Mouse (Mus musculus) bone marrow macrophage, adult 2 months (primary cell): Measurements from ENCODE around the gene Gsap. TPM values are rescaled to one million over a fixed set of nuclear protein-coding genes. Genes with fewer than 3 reads are reported as not detected.

Experiments
- H3K27ac ChIP-seq: 2 replicates; pipeline ENCODE4 v1.5.1; 2012; ENCODE audit warnings: low read depth, low read length; ENCODE audit not compliant: insufficient read depth
- H3K4me1 ChIP-seq: 2 replicates; pipeline ENCODE4 v1.6.1; 2012; ENCODE audit warnings: low read length; ENCODE audit not compliant: control insufficient read depth, insufficient read depth
- H3K4me3 ChIP-seq: 2 replicates; pipeline ENCODE4 v1.5.1; 2012; ENCODE audit warnings: mild to moderate bottlenecking, low read length, moderate library complexity; ENCODE audit not compliant: insufficient read depth
- CTCF ChIP-seq: IDR thresholded peaks from 2 replicates; pipeline ENCODE4 v1.5.1; 2012; ENCODE audit warnings: low read depth, mild to moderate bottlenecking, low read length, moderate library complexity
- POLR2A ChIP-seq: IDR thresholded peaks from 2 replicates; pipeline ENCODE4 v1.6.1; 2012; ENCODE audit warnings: mild to moderate bottlenecking, low read depth, low read length, borderline replicate concordance
- polyA plus RNA-seq: library from polyadenylated mRNA; stranded (reverse); fragments of >200 nt; gene quantifications from 2 replicates; pipeline ENCODE4 v1.2.4, GENCODE M21; 2012; ENCODE audit not compliant: missing spikeins, insufficient read depth, insufficient read length

The Gsap gene
- polyA plus RNA-seq, 1 experiment: 34.2 TPM

DNA sequence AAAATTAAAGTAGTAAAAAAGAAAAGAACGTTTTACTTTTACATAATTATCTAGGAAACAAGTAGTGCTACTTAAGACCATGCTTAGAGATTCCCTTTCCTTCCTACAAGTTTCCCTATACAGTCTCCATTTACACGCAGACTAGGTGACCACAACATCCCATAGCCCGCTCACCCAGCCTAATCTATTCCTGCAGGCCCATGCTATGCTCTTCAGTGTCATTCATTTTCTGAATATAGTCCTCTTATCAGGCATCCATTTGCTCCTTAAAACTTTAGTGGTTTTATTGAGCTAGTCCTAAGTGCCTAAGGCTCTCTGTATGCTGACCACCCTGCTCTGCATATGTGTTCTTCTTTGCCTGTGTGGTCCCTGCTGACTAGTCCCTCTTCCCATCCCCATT, 26.5 kb upstream of the Gsap start:
- Histone ChIP-seq H3K4me3 (no peak overlapping the region), H3K27ac (no peak overlapping the region), H3K4me1 (no peaks in the 10 kb centered on the region)
- TF ChIP-seq CTCF: no peak
- no peak for TF ChIP-seq POLR2A

DNA sequence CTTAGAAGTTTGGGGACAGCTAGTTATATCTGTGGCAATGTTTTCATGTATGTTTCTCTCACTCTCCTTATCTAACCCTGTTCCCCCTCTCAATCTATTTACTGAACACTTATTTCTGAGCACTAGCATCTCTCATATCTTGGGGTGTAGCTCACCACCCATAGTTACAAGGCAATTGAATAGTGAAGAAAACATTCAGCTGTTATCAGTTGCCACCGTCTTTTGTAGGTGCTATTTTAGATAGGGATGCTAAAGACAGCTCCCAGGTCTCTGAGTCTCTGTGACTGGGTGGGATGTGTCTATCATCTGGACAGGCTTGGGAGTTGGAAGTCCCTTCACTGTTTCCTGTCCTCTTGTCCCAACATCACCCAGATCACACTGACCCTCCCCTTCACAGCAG, 25.3 kb upstream of the Gsap start:
- no peak overlapping the region for H3K4me3 ChIP-seq
- no peak overlapping the region for H3K27ac ChIP-seq
- H3K4me1 ChIP-seq: no peaks in the 10 kb centered on the region
- TF ChIP-seq POLR2A (no peak), CTCF (no peak)

DNA sequence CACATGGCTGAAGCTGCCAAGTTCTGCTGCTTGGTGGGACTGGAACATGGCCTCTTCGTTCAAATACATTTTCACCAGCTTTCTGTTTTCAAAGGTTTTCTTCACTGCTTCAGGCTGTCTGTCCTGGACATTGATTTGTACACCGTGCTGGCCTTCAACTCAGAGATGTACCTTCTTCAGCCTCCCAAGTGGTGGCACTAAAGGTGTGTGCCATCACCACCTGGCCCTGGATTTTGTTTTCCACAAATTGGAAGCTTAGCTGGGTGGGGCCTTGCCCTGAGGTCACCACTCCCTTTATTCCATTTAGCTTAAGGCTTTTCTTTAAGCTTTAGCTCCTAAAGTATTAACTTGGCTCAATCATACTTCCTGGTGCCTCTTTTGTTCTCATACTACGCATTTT, 22.6 kb upstream of the Gsap start:
- no peak overlapping the region for H3K4me3 ChIP-seq
- H3K4me1 ChIP-seq: no peaks in the 10 kb centered on the region
- H3K27ac ChIP-seq: no peak overlapping the region
- no peak for TF ChIP-seq POLR2A
- TF ChIP-seq CTCF: no peak

DNA sequence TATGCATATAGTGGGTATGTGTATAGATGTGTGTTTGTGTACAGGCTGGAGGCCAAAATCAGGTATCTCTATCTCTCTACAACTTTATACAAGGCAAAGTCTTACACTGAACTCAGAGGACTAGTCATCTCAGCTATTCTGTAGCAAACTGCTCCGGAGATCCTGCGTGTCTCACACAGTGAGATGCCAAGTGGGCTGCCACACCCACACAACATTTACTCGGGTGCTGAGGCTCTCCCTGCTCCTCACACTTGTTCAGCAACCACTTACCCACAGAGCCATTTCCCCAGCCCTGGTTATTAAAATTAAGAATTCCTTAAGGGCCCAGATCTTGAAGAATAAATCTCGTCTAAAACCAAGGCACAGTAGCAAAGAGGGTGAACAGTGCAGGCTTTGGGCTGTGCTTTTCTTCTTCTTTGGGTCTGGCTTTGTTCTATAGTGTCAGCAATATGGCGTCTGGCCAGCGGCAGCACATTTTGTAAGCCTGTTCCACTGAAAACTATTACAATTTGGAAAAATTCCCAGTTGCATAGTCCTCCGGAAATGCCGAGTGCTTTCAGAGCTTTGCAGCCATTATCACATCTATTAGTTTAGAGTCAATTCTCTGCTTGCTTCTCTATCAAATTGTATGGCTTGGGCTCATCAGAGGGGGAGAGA, 17.2 kb upstream of the Gsap start:
- Histone ChIP-seq H3K27ac (no peak overlapping the region), H3K4me3 (no peak overlapping the region), H3K4me1 (no peaks in the 10 kb centered on the region)
- TF ChIP-seq POLR2A (no peak), CTCF (no peak)

DNA sequence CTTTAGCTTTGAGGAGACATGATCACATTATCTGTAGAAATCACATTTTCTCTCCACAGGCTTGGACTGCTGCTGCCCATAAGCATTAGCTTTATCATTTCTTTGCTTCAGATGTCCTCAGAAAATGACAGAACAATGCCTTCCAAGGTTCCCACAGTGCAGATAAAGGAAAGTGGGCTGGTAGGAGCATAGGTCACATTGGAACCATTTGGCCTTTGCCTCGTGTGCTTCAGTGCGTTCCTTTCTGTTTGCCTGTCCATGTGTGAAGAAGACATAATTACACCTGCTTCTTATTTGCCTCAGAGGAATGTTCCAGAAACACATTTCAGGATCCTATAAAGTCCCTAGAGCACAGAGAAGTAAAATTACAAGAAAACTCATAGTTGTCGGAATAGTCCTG, 16.7 kb upstream of the Gsap start:
- Histone ChIP-seq H3K4me1 (no peaks in the 10 kb centered on the region), H3K27ac (no peak overlapping the region), H3K4me3 (no peak overlapping the region)
- TF ChIP-seq POLR2A (no peak), CTCF (no peak)

DNA sequence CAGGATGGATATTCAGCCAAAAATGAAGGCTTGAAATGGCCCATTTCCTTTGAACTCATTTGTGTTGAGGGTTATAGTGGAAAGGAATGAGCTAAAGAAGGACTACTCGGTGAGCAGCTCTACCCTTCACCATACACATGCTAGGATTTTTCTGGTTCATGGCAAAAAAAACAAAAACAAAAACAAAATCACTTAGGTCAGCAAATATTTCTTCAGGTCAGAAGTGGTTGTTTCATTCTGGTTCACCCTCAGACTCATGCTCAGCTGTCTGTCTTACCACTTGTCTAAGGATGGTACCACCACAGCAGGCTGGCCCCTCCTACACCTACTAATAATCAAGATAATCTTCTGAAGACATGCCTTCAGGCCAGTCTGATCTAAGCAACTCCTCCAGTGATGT, 16.2 kb upstream of the Gsap start:
- Histone ChIP-seq H3K4me1 (no peaks in the 10 kb centered on the region), H3K27ac (no peak overlapping the region), H3K4me3 (no peak overlapping the region)
- TF ChIP-seq CTCF: no peak

DNA sequence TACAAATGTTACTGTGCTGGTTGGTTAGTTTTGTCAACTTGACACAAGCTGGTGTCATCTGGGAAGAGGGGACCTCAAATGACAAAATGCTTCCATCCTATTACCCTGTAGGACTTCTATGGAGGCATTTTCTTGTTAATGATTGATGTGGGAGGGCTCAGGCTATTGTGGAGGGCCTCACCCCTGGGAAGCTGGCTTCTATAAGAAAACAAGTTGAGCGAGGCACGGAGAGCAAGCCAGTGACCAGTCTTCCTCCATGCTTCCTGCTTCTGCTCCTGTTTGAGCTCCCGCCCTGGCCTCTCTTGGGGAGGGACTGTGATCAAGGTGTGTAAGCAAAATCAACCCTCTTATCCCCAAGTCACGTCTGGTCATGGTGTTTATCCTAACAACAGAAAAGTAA, 15.6 kb upstream of the Gsap start:
- no peak overlapping the region for H3K4me3 ChIP-seq
- TF ChIP-seq POLR2A (no peak), CTCF (no peak)
- H3K27ac ChIP-seq: no peak overlapping the region
- H3K4me1 ChIP-seq: peaks cover 4% of the 10 kb centered on the region

DNA sequence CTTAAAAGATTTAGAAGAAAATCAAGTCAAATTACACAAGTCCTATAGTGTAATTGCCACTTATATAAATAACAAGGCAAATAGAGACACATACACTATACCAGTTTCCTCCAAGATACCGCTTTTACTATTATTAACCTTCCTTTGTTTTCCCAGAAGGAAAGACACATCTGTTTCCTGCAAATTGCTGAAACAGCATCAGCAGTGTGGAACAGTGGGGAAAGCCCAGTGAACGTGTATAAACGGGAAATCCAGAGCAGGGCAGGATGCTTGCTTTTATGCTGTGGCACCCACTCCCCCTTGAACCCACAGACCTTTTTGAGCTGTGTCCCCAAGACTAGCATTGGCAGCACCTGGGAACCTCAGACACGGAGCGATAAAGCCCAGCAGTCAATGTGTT, 15.2 kb upstream of the Gsap start:
- Histone ChIP-seq H3K4me3 (no peak overlapping the region), H3K27ac (no peak overlapping the region), H3K4me1 (peaks cover 6% of the 10 kb centered on the region)
- TF ChIP-seq POLR2A (no peak), CTCF (no peak)

DNA sequence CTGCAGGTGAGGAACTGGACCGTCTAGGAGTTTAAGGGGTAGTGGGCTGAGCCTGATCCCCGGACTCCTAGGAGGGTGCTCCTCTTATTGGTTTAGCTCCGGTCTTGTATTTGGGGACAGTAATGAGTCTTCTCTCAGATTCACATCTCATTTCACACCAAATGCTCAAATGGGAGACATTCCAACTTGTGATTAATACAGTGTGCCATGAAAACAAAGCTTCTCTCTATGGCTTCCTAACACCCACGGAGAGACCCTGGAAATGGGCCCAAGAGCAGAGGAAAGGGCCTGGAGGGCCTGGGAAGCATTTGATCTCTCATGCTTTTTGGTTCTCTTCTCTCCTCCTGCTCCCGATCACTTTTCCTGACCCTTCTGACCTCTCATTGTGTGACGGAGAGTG, 14.7 kb upstream of the Gsap start:
- TF ChIP-seq POLR2A (no peak), CTCF (no peak)
- H3K4me3 ChIP-seq: no peak overlapping the region
- H3K27ac ChIP-seq: no peak overlapping the region
- peaks cover 6% of the 10 kb centered on the region for H3K4me1 ChIP-seq

DNA sequence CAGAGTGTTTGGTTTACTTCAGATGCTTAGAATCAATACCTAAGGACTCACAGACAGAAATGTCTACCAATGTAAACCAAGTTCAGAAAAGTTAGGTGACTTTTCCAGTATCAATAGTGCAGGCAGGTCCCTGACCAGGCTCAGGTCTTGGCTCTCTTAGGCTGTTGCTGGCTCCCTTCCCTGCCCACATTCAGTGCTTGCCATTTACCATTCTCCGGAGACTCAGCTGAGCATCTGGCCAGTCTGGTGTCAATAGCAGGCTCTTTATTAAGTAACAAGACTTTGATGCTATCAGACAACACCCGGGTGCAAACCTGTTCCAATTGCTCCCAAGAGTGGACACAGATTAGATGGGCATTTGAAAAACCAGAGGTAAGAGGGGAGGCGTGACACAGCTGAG, 13.7 kb upstream of the Gsap start:
- TF ChIP-seq POLR2A (no peak), CTCF (no peak)
- H3K4me1 ChIP-seq: peaks cover 6% of the 10 kb centered on the region
- H3K4me3 ChIP-seq: no peak overlapping the region
- no peak overlapping the region for H3K27ac ChIP-seq
